Mouse (Mus musculus) lung, postnatal 0 days (tissue): ENCODE results near the gene Dlgap4. TPM values are rescaled to one million over a fixed set of nuclear protein-coding genes. Genes with fewer than 3 reads are reported as not detected.
A peak's percentile ranks its signal among the peaks of the same experiment; 100 is the strongest.

Experiments used
- ATAC-seq: fragments of 200-750 bp; cut with Nextera tagmentation; 2 replicates; pipeline ENCODE4 v1.8.0; 2017; ENCODE audit warnings: moderate library complexity
- DNase-seq: peaks from one replicate; pipeline ENCODE4 v3.0.0-alpha.2; 2016; ENCODE audit warnings: low spot score
- H3K27ac ChIP-seq: fragments of 300-500 bp; sonication (generic); 2 replicates; pipeline ENCODE4 v1.5.1; 2014; ENCODE audit warnings: antibody characterized with exemption, mild to moderate bottlenecking, low read length, mixed read lengths
- H3K27me3 ChIP-seq: fragments of 300-500 bp; sonication (generic); replicated peaks from 2 replicates; pipeline ENCODE4 v1.6.1; 2014; ENCODE audit warnings: low read length, mixed read lengths; ENCODE audit not compliant: insufficient read depth
- H3K36me3 ChIP-seq: fragments of 300-500 bp; sonication (generic); 2 replicates; pipeline ENCODE4 v1.6.1; 2014; ENCODE audit warnings: low read length, mixed read lengths; ENCODE audit not compliant: insufficient read depth
- H3K4me1 ChIP-seq: fragments of 300-500 bp; sonication (generic); 2 replicates; pipeline ENCODE4 v1.6.1; 2014; ENCODE audit warnings: antibody characterized with exemption, low read depth, low read length, mixed read lengths; ENCODE audit not compliant: insufficient read depth
- H3K4me2 ChIP-seq: fragments of 300-500 bp; sonication (generic); replicated peaks from 2 replicates; pipeline ENCODE4 v1.6.1; 2014; ENCODE audit warnings: low read depth, mild to moderate bottlenecking, low read length, moderate library complexity, mixed read lengths
- H3K4me3 ChIP-seq: fragments of 300-500 bp; sonication (generic); 2 replicates; pipeline ENCODE4 v1.5.1; 2014; ENCODE audit warnings: low read depth, low read length
- H3K9ac ChIP-seq: fragments of 300-500 bp; sonication (generic); replicated peaks from 2 replicates; pipeline ENCODE4 v1.6.1; 2014; ENCODE audit warnings: low read depth, mild to moderate bottlenecking
- H3K9me3 ChIP-seq: fragments of 300-500 bp; sonication (generic); 2 replicates; pipeline ENCODE4 v1.6.1; 2016; ENCODE audit warnings: low read length, mixed read lengths
- CTCF ChIP-seq: IDR thresholded peaks from 2 replicates; pipeline ENCODE4 v1.5.1; 2016; ENCODE audit warnings: antibody characterized with exemption, mild to moderate bottlenecking
- EP300 ChIP-seq: IDR thresholded peaks from 2 replicates; pipeline ENCODE4 v1.6.1; 2016; ENCODE audit warnings: antibody characterized with exemption, mild to moderate bottlenecking, control low read depth
- WGBS: fragments of 180-500 bp; shearing (Covaris S2); extraction: QIAGEN DNeasy Blood & Tissue Kit; methylation state at CpG from one replicate; pipeline ENCODE4 v1.1.7; 2014; 5-methylcytosine and 5-hydroxymethylcytosine counted together
- polyA plus RNA-seq: library from polyadenylated mRNA; unstranded; fragments of >200 nt; fragmentation: Nextera tagmentation; extraction: Ambion mirVana; gene quantifications from 2 replicates; pipeline ENCODE4 v1.2.1, GENCODE M21; 2015

Gene Dlgap4
- polyA plus RNA-seq, 1 experiment from 2014 or later: 74.0 TPM

GRCm38 (mm10) chr2:156765593-156765992 is 152.1 kb downstream of the Dlgap4 start:
- no peak overlapping the region for H3K4me3 ChIP-seq
- H3K4me2 ChIP-seq: no peak overlapping the region
- no peaks in the 10 kb centered on the region for H3K27me3 ChIP-seq
- H3K9me3 ChIP-seq: no peaks in the 10 kb centered on the region
- ATAC-seq: no peak
- WGBS: 59% methylated on average over 8 of the region's 8 CpGs
- no peaks in the 10 kb centered on the region for H3K4me1 ChIP-seq
- no peak for TF ChIP-seq CTCF
- no peak for TF ChIP-seq EP300
- 0 out of 2 replicates have a peak overlapping the region, but pooled peaks have one; percentile 3 for H3K9ac ChIP-seq
- DNase-seq: no peak
- 0 out of 2 replicates have a peak, but pooled peaks cover 14% of the 10 kb centered on the region for H3K36me3 ChIP-seq
- no peak overlapping the region for H3K27ac ChIP-seq

GRCm38 (mm10) chr2:156766227-156767019 is 152.9 kb downstream of the Dlgap4 start:
- Histone ChIP-seq H3K9me3 (no peaks in the 10 kb centered on the region), H3K4me2 (no peak overlapping the region), H3K9ac (0 out of 2 replicates have a peak overlapping the region, but pooled peaks have one; percentile 3), H3K36me3 (0 out of 2 replicates have a peak, but pooled peaks cover 14% of the 10 kb centered on the region), H3K27me3 (no peaks in the 10 kb centered on the region), H3K4me3 (no peak overlapping the region), H3K27ac (no peak overlapping the region), H3K4me1 (no peaks in the 10 kb centered on the region)
- ATAC-seq: no peak
- WGBS: 54% methylated on average over 10 of the region's 10 CpGs
- DNase-seq: no peak
- TF ChIP-seq CTCF (no peak), EP300 (no peak)

- no peak for DNase-seq
- WGBS: 61% methylated on average over 5 of the region's 5 CpGs
- H3K4me3 ChIP-seq: no peak overlapping the region
- H3K27me3 ChIP-seq: no peaks in the 10 kb centered on the region
- H3K36me3 ChIP-seq: 0 out of 2 replicates have a peak, but pooled peaks cover 8% of the 10 kb centered on the region
- no peak for TF ChIP-seq EP300
- TF ChIP-seq CTCF: no peak
- no peak overlapping the region for H3K9ac ChIP-seq
- H3K4me1 ChIP-seq: no peaks in the 10 kb centered on the region
- no peak overlapping the region for H3K27ac ChIP-seq
- H3K9me3 ChIP-seq: no peaks in the 10 kb centered on the region
- no peak overlapping the region for H3K4me2 ChIP-seq
- no peak for ATAC-seq
Measured at GRCm38 (mm10) chr2:156767108-156767507, 153.6 kb downstream of the Dlgap4 start.

DNA sequence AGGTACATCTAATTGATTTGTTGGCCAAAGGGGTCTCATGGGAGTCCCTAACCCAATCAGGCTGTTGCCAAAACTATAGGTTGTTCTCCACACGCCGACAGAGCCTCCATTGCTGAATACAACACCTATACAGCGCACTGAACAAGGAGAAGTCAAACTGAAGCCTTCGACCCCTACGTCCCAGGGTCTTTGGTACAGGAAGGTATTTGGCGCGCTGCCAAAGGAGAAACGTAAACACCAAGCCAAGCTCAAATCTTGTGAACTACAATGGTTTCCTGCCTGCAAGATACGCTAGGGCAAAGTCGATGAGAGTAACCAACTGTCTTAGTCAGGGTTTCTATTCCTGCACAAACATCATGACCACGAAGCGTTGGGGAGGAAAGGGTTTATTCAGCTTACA is 155.8 kb downstream of the Dlgap4 start:
- DNase-seq (no peak), ATAC-seq (no peak)
- Histone ChIP-seq H3K9me3 (no peaks in the 10 kb centered on the region), H3K4me1 (no peaks in the 10 kb centered on the region), H3K9ac (no peak overlapping the region), H3K27me3 (no peaks in the 10 kb centered on the region), H3K27ac (no peak overlapping the region), H3K36me3 (no peaks in the 10 kb centered on the region), H3K4me2 (no peak overlapping the region), H3K4me3 (no peak overlapping the region)
- TF ChIP-seq CTCF (no peak), EP300 (no peak)
- WGBS: 42% methylated on average over 12 of the region's 12 CpGs

DNA sequence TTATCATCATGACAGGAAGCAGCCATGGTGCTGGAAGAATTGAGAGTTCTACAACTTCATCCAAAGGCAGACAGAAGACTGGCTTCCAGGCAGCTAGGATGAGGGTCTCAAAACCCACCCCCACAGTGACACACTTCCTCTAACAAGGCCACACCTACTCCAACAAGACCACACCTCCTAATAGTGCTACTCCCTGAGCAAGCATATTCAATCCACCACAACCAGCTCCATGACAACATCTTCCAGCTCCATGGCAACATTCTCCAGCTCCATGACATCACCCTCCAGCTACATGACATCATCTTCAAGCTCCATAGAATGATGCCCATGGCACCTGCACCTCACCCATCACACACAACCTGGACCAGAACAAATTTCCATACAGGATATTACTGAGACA is 160.0 kb downstream of the Dlgap4 start:
- Histone ChIP-seq H3K4me2 (no peak overlapping the region), H3K27ac (no peak overlapping the region), H3K36me3 (no peaks in the 10 kb centered on the region), H3K9ac (no peak overlapping the region), H3K4me1 (peaks cover 3% of the 10 kb centered on the region; the same call in 1 of the 2 replicates), H3K27me3 (no peaks in the 10 kb centered on the region), H3K4me3 (no peak overlapping the region), H3K9me3 (no peaks in the 10 kb centered on the region)
- no peak for ATAC-seq
- DNase-seq: no peak
- no peak for TF ChIP-seq CTCF
- TF ChIP-seq EP300: no peak

DNA sequence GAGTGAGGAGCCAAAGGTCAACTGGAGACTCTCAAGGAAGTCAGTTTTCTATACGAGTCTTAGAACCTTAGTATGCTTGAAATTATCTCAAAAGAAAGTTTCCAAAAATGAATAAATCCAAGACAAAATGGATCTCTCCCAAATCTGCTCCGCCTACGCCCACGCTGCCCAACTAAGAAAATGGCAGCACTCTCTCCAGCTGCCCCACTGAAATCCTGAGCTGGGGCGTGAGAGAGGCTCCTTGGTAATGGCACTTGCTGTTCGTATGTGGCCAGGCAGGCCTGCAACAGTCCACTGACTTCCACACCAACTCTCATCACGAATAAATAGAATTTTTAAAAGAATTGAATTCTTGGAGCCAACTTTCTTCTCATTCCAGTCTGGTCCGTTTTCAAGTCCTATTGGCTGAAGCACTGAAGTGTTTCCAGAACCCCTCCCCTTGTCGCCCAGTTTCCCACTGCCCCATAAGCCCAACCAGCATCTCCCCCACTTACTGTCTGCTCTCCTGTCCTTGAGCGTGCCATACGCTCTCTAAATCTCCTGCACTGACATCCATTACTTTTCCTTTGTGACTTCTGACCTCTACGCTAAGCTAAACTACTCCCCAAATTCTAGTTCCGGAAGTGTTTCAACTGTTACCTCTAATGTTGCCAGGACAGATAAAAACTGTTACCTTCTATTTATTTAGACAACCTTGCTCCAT is 160.7 kb downstream of the Dlgap4 start:
- ATAC-seq: no peak
- TF ChIP-seq EP300: no peak
- no peak for TF ChIP-seq CTCF

More for the DNA sequence above, 160.7 kb downstream of the Dlgap4 start:
- Histone ChIP-seq H3K27ac (peak overlapping the region; percentile 73), H3K4me2 (peak overlapping the region; percentile 57; the same call in 1 of the 2 replicates), H3K27me3 (no peaks in the 10 kb centered on the region), H3K4me1 (peaks cover 3% of the 10 kb centered on the region; the same call in 1 of the 2 replicates), H3K9me3 (no peaks in the 10 kb centered on the region), H3K4me3 (peak overlapping the region; percentile 29; the same call in 1 of the 2 replicates), H3K9ac (no peak overlapping the region; the same call in 1 of the 2 replicates), H3K36me3 (no peaks in the 10 kb centered on the region)
- no peak for DNase-seq
- 69% methylated on average over 13 of the region's 13 CpGs for WGBS
